Mouse (Mus musculus): Measurements from ENCODE around the gene Rnf26. TPM values are rescaled to one million over a fixed set of nuclear protein-coding genes. Genes with fewer than 3 reads are reported as not detected.
A peak's percentile ranks its signal among the peaks of the same experiment; 100 is the strongest.

Rnf26 gene
- polyA plus RNA-seq, 1 experiment from 2014 or later = 80.1 TPM

DNA sequence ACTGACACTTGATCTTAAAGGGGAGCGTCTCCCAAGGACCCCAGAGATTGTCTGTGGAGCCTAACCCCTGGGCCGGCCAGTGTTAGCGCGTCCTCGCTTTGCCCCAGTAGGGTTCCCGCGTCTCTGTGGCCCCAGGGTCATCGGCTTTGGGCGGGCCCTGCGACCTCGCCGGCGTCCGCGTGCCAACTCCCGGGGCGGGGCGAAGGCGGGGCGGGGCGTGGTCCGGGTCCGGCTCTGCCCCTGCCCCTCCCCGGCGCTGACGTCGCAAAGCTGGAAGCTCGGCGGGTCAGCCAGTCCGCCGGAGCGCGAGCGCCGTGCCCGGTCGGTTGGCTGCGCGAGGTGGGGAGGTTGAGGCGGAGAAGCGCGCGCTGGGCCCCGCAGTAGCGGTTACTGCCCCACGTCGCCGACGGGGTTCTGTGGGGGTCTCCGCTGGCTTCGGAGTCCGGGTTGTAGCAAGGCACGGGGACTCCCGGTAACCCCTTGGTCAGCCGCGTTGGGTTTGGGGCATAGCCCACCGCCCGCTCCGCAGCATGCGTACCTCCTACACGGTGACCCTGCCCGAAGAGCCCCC is 28.6 kb downstream of the Rnf26 start:
- H3K36me3 ChIP-seq (replicated peaks) = no peaks in the 10 kb centered on the region
- peak overlapping the region; percentile 77 for H3K4me3 ChIP-seq
- H3K27ac ChIP-seq (replicated peaks) = peak overlapping the region; percentile 85
- under 1% methylated on average over 62 of the region's 62 CpGs for WGBS
- H3K4me1 ChIP-seq = peaks cover 64% of the 10 kb centered on the region
- peak; percentile 95 for DNase-seq (ENCODE audit: low spot score)
- peaks cover 91% of the 10 kb centered on the region for H3K27me3 ChIP-seq (replicated peaks; ENCODE audit: low read depth, poor library complexity, severe bottlenecking)
- H3K9me3 ChIP-seq = no peaks in the 10 kb centered on the region

DNA sequence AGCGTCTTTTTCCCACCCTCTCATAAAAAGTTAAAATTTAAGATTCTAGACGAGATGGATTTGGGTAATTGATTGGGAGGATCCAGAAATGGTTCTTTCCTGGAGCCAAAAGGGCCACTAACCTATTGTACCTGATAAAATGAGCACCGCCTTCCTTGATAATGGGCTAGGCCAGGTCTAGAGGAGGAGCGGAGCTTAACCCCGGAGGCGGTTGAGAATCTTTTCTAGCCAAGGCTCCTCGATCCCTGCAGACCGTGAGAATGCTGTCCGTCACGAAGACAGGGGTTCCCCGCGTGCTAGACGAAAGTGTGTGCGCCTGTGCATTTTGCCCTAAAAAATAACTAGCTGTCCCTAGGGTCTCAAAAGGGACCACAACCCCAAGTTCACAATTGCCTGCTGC is 29.1 kb downstream of the Rnf26 start:
- H3K4me1 ChIP-seq = peaks cover 64% of the 10 kb centered on the region

DNA sequence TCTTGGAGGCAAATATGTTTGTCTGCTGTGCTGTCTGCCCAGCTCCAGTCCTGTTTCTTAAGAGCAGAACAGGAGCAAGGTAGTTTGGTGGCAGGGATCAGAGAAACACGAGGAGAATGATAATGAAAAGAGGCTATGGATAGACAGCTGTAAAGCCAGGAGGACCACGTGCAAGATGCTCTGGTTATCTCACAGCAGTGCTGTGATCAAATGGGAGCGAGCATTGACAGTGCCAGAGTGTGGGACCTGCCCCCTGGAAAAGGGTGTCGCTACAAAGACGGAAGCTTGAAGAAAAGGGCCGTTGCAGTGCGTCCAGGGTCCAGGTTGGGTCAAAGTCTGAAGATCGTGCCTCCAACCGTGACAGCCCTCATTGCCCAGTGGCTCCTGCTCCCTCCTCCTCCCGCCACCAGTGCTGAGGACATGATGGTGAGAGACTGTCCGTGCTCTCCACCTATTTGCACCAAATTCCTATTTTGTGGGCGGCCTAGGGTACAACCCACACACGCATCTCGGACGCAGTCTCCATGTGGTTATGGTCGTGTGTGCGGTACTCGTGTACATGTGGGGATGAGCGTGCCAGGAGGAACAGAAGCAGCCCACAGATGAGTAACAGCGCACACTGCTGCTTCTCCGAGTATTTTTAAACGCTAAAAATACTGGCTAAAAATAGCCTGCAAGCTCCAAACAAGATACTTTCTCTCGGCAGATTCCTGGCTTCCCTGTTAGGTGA is 29.8 kb downstream of the Rnf26 start:
- no peaks in the 10 kb centered on the region for H3K9me3 ChIP-seq
- H3K36me3 ChIP-seq (replicated peaks) = no peaks in the 10 kb centered on the region
- H3K4me1 ChIP-seq = peaks cover 64% of the 10 kb centered on the region
- peak overlapping the region; percentile 77 for H3K4me3 ChIP-seq
- peaks cover 94% of the 10 kb centered on the region for H3K27me3 ChIP-seq (replicated peaks; ENCODE audit: low read depth, poor library complexity, severe bottlenecking)
- no peak overlapping the region for H3K27ac ChIP-seq (replicated peaks)
- DNase-seq (ENCODE audit: low spot score) = no peak
- 8% methylated on average over 23 of the region's 23 CpGs for WGBS

More for the DNA sequence above, 29.1 kb downstream of the Rnf26 start:
- Histone ChIP-seq H3K4me3 (peak overlapping the region; percentile 77), H3K9me3 (no peaks in the 10 kb centered on the region), H3K27me3 (replicated peaks; ENCODE audit: low read depth, poor library complexity, severe bottlenecking) (peaks cover 94% of the 10 kb centered on the region), H3K36me3 (replicated peaks) (no peaks in the 10 kb centered on the region), H3K27ac (replicated peaks) (peak overlapping the region; percentile 85; the same call in 1 of the 2 replicates)
- 2% methylated on average over 14 of the region's 14 CpGs for WGBS
- DNase-seq (ENCODE audit: low spot score) = no peak

DNA sequence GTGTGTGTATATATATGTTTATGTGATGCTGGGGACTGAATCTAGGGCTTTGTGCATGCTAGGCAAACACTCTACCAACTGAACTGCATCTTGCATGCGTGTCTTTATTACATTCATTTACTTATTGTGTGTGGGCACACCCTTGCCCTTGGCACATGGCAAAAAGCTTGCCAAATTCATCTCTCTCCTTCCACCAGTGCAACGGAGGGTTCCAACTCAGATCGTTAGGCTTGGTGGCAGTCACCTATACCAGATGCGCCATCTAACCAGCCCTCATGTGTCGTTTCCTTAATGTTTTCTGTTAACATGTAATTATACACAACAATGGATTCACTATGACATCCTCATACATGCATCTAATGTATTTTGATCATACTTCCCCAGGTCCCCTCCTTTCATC is 31.1 kb downstream of the Rnf26 start:
- Histone ChIP-seq H3K4me3 (no peak overlapping the region), H3K9me3 (no peaks in the 10 kb centered on the region), H3K27me3 (replicated peaks; ENCODE audit: low read depth, poor library complexity, severe bottlenecking) (peaks cover 87% of the 10 kb centered on the region), H3K27ac (replicated peaks) (no peak overlapping the region), H3K4me1 (peaks cover 55% of the 10 kb centered on the region), H3K36me3 (replicated peaks) (no peaks in the 10 kb centered on the region)
- WGBS = 93% methylated on average over 5 of the region's 5 CpGs
- DNase-seq (ENCODE audit: low spot score) = no peak

DNA sequence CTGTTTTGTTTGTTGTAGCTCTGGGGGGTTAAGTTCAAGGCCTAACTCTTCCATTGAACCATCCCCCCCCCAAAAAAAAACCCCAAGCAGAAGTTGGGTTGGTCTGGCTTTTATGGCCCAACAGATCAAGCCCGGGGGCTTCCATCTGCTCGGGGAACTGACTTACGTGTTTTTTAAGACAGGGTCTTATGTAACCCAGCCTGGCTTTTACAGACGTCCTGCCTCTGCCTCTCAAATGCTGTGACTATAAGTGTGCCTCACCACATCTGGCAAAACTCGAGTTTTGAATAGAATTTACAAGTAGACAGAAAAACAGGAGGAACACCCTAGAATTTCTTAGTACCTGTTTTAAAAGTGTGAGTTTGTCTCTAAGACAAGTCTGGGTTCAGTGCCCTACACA is 31.7 kb downstream of the Rnf26 start:
- no peaks in the 10 kb centered on the region for H3K9me3 ChIP-seq
- H3K4me1 ChIP-seq = peaks cover 51% of the 10 kb centered on the region
- 72% methylated on average over 5 of the region's 5 CpGs for WGBS

DNA sequence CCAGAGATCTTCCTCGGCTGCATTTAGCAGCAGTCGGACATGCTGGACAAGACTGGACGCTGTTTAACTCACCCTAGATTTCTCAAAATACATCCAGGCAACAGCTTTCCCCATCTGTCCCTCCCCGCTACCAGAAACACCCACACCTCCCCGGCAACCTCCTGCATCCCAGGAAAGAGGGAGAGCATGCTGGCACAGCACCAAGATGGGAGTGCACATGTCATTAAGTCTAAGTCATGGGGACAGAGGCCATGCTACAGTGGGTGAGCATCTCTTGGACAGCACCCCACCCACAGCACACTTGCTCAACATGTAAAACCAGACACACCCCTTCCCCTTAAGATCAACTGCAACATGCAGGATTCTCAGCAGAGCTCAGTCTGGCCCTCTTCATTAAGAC is 32.4 kb downstream of the Rnf26 start:
- WGBS = 90% methylated on average over 5 of the region's 5 CpGs
- peaks cover 80% of the 10 kb centered on the region for H3K27me3 ChIP-seq (replicated peaks; ENCODE audit: low read depth, poor library complexity, severe bottlenecking)
- DNase-seq (ENCODE audit: low spot score) = no peak
- no peak overlapping the region for H3K27ac ChIP-seq (replicated peaks)
- no peaks in the 10 kb centered on the region for H3K36me3 ChIP-seq (replicated peaks)
- no peaks in the 10 kb centered on the region for H3K9me3 ChIP-seq
- no peak overlapping the region for H3K4me3 ChIP-seq
- peaks cover 46% of the 10 kb centered on the region for H3K4me1 ChIP-seq

More for the DNA sequence above, 31.7 kb downstream of the Rnf26 start:
- H3K4me3 ChIP-seq = no peak overlapping the region
- DNase-seq (ENCODE audit: low spot score) = no peak
- H3K27ac ChIP-seq (replicated peaks) = no peak overlapping the region
- H3K36me3 ChIP-seq (replicated peaks) = no peaks in the 10 kb centered on the region
- H3K27me3 ChIP-seq (replicated peaks; ENCODE audit: low read depth, poor library complexity, severe bottlenecking) = peaks cover 80% of the 10 kb centered on the region

DNA sequence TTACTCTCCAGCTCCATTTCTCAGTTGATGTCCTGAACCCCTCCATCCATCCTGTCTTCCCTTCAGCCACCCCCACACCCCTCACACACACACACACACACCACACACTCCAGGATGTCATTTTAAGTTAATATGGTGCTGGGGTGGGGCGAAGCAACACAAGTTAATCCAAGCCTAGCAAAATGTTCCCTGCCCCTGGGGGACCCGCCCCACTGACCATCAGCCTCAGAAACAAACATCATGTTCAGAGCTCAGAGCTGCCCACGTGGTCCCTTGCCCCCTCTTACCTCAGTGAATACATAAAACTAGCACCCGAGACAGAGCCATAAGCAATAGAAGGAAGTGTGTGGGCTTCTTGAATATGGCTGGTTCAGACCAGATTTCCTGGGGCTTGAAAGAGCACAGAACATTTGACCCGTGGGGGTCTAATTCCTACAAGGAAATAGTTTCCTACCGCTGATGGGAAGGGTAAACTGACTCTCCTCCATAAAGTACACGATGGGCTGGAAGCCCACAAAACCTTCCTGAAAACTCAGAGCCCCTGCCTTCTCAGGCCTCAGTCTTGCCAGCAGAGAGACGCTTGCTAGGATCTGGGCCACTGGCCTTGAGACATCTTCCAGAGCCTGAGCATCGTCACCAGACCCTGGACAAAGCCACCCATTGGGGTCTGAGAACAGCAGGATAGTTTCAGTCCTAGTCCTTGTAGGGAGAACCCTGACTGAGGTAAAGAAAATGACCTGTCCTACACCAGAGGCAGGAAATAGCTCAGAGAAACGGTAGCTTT is 33.1 kb downstream of the Rnf26 start:
- no peak for DNase-seq (ENCODE audit: low spot score)
- Histone ChIP-seq H3K27ac (replicated peaks) (no peak overlapping the region), H3K4me1 (peaks cover 46% of the 10 kb centered on the region), H3K36me3 (replicated peaks) (no peaks in the 10 kb centered on the region), H3K27me3 (replicated peaks; ENCODE audit: low read depth, poor library complexity, severe bottlenecking) (peaks cover 80% of the 10 kb centered on the region), H3K4me3 (no peak overlapping the region), H3K9me3 (no peaks in the 10 kb centered on the region)
- 75% methylated on average over 10 of the region's 10 CpGs for WGBS

DNA sequence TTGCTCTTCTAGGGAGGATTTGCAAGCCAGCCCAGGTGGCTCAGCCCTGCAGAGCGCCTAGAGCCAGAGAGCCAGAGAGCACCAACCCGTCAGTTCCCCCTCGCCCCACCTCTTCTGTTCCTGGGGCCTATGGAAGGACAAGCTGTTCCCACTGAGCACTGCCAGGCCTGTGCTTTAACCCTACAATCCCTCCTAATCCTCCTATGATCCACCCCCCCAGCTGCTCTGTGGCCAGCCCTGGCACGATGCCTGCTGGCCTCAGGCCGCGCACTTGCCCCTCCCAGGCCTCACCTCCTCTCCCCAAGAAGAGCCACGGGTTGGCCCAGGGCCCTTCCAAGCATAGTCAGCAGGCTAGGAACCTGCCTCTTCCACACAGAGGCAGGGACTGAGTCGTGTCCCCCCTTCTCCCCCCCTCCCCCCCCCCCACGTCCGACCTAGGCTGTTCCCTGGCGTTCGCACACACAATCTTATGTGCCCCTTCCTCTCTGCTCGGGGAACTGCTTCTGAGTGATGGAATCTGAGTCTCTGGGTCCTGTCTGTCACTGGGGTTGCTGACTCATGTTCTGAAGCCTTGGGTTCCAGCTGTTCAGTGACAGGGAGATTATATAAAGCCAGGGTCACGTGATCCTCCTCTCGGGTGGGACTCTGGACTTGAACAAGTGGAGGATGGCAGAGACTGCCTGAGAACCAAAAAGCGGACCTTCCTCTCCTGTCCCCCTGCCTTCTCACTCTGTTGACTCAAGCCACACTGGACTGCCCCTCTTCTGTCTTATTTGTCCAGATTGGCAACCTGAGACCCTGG is 34.2 kb downstream of the Rnf26 start:
- peaks cover 76% of the 10 kb centered on the region for H3K27me3 ChIP-seq (replicated peaks; ENCODE audit: low read depth, poor library complexity, severe bottlenecking)
- no peaks in the 10 kb centered on the region for H3K36me3 ChIP-seq (replicated peaks)
- H3K4me3 ChIP-seq = no peak overlapping the region
- no peaks in the 10 kb centered on the region for H3K9me3 ChIP-seq
- peaks cover 37% of the 10 kb centered on the region for H3K4me1 ChIP-seq
- H3K27ac ChIP-seq (replicated peaks) = no peak overlapping the region
- 41% methylated on average over 16 of the region's 16 CpGs for WGBS
- DNase-seq (ENCODE audit: low spot score) = no peak

DNA sequence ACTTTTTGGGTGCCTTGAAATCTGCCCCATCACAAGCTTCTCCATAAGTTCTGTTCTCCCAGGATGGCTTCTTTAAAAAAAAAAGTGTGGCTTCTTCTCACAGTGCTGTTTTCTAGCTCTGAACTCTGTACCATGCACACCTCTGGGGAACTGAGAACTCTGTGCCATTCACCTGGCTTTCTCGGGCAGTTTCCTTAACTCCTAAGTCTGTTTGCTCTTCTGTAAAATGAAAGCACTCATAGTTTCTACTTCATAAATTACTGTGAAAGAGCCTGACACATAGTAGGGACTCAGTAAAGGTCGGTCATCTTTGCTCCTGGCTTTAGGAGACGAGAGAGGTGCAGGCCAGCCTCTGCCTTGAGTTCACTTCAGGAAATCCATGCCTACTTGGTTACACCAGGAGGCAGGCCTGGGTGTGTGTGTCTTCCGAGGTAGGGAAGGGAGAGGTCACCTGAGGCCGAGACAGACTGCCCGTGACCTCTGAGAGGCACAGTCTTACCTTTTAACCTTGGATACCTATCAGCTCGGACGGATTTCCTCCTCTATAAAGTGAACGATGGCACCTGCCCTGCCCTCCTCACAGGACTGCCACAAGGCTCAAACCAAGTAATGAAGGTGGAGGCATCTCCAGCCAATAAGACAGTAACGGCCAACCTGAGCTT is 35.0 kb downstream of the Rnf26 start:
- Histone ChIP-seq H3K4me3 (no peak overlapping the region), H3K4me1 (peaks cover 33% of the 10 kb centered on the region), H3K9me3 (no peaks in the 10 kb centered on the region), H3K27me3 (replicated peaks; ENCODE audit: low read depth, poor library complexity, severe bottlenecking) (peaks cover 67% of the 10 kb centered on the region), H3K36me3 (replicated peaks) (no peaks in the 10 kb centered on the region), H3K27ac (replicated peaks) (no peak overlapping the region)
- no peak for DNase-seq (ENCODE audit: low spot score)
- WGBS = 79% methylated on average over 10 of the region's 10 CpGs

DNA sequence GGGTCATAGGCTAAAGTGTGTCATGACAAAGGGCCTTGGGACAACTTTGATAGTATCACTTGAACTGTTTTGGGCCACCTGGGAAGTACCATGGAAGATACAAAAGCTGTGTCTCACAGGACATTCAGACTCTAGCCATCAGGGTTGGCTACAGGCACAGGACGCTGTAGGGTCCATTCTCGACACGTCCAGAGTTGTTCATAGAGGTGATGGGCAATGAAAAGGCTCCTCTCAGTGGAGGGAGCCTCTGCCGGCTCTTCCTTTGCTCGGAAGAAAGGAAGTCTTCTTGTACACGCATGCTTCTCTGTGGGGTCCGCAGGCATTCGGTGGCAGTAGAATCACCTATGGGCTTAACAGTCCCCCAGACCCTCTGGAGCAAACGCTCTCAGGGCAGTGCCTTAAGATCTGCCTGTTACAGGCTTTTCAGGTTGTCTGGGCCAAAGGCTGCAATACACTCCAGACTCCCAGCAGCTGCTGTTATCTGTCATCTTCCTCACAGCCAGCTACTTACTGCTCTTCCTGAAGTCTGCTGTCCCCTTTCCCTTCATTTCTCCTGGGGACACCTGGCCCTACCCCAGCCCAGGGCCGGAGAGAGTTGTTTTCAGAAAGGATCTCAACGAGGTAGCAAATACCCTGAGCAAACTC is 35.9 kb downstream of the Rnf26 start:
- Histone ChIP-seq H3K9me3 (no peaks in the 10 kb centered on the region), H3K4me3 (no peak overlapping the region), H3K36me3 (replicated peaks) (no peaks in the 10 kb centered on the region), H3K4me1 (peaks cover 41% of the 10 kb centered on the region), H3K27me3 (replicated peaks; ENCODE audit: low read depth, poor library complexity, severe bottlenecking) (peaks cover 61% of the 10 kb centered on the region), H3K27ac (replicated peaks) (no peak overlapping the region)
- 84% methylated on average over 11 of the region's 11 CpGs for WGBS
- no peak for DNase-seq (ENCODE audit: low spot score)

DNA sequence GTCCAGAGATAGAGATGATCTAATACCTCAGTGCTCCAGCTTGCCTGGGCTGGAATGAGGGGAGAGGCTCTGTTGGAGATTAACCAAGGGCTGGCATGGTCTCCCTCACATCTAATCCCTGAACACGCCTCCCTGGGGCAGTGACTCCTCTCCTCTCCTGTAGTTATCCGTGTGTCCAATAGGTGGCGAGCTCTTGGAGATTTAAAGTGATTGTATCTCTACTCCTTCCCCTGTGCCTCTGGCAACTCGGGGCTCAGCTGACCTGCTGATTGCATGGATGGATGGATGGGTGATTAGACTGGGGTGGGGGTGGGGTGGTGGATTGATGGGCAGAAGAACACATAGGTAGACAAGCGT is 36.6 kb downstream of the Rnf26 start:
- H3K4me1 ChIP-seq = peaks cover 48% of the 10 kb centered on the region
- H3K27me3 ChIP-seq (replicated peaks; ENCODE audit: low read depth, poor library complexity, severe bottlenecking) = peaks cover 56% of the 10 kb centered on the region
- no peak overlapping the region for H3K27ac ChIP-seq (replicated peaks)
- 10% methylated on average over 5 of the region's 5 CpGs for WGBS
- no peaks in the 10 kb centered on the region for H3K36me3 ChIP-seq (replicated peaks)
- no peak overlapping the region for H3K4me3 ChIP-seq
- DNase-seq (ENCODE audit: low spot score) = peak; percentile 68
- no peaks in the 10 kb centered on the region for H3K9me3 ChIP-seq
